Mouse (Mus musculus): Measurements from ENCODE around the gene Hoxb3.

Gene Hoxb3

DNA sequence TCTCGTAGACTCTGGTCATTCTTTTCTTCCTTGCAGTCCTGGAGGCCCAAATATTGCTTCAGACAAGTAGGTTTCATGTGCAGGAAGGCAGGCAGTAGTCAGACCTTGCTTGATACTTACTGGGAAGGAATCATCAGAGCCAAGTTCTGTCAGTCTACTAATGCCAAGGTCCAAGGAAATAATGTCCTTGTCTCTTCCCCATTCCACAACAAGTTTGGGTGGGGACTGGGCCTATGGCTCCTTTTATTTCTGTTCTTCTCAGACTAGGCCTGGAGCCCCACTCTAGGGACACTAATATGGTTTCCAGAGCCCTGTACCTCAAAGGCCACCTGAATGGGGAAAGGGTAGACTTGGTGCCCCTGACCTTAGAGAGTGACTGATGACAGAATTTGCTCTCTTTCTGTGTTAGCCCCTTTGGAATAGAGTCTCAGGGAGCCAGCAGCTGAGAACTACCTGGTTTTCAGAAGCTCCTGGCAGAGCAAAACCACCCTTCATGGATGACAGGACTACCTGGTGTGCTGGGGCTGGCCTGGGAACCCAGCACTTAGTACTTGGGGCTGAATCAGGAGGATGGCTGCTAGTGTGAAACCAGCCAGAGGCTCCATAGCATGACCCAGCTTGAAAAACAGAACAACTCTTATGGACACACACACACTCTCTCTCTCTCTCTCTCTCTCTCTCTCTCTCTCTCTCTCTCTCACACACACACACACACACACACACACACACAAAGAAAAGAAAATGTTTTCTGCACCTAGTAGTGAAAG, 34.5 kb upstream of the Hoxb3 start:
- ATAC-seq (ENCODE audit: insufficient number of reproducible peaks, low FRiP score, low TSS enrichment), result no peak

DNA sequence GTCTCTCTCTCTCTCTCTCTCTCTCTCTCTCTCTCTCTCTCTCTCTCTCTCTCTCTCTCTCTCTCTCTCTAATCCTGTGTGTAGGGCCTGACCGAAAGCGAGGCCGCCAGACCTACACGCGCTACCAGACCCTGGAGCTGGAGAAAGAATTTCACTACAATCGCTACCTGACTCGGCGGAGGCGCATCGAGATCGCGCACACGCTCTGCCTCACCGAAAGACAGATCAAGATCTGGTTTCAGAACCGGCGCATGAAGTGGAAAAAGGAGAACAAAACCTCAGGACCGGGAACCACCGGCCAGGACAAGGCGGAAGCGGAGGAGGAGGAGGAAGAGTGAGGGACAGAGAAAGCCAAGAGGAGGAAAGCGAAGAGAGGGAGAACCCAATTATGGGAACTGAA, 33.8 kb upstream of the Hoxb3 start:
- no peak for ATAC-seq (ENCODE audit: insufficient number of reproducible peaks, low FRiP score, low TSS enrichment)

DNA sequence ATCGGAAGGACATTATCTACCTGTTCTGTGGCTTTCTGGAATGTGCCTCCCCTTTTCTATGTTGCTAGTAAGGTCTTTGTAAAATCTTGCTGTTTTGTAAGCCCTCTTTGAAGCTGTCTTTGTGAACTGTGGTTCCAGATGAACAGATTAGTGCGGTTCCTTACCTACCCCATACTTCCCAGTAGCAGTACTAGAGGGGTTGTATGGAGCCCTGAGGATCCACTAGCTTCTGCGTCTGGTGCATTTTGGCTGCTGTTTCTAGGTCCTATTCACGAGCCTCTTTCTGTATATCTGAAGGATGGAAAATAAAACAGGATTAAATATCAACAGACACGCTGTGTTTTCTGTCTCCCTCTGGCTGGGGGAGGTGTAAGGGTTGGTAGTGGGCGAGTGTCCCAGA, 33.3 kb upstream of the Hoxb3 start:
- no peak for ATAC-seq (ENCODE audit: insufficient number of reproducible peaks, low FRiP score, low TSS enrichment)

DNA sequence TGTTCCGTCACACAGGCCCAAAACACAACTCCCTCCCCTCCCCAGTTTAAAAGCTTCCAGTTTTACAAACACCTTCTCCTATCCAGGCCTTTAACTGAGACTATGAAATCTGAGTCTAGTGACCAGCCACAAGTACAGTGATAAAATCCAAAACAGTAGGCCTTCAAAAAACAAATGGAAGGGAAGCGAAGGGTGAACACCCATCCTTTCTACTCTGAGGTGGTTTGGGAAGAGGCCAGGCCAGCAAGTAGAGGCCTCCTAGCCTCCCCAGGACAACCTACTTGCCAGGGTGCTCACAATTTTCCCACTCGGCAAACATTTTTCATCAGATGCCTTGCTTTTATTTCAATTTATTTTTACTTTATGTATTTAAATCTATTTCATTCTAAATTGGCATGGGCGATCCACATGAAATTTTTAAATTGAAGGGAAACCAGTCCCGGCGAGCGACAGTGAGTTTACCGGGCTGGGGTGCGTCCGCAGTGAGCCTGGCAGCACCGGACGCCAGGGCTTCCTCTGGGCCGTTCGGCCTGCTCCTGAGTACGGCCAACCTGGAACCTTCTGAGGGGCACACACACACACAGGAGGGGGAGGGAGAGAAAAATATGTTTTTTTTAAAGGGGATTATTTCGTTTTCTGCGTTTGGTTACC, 32.3 kb upstream of the Hoxb3 start:
- no peak for ATAC-seq (ENCODE audit: insufficient number of reproducible peaks, low FRiP score, low TSS enrichment)

DNA sequence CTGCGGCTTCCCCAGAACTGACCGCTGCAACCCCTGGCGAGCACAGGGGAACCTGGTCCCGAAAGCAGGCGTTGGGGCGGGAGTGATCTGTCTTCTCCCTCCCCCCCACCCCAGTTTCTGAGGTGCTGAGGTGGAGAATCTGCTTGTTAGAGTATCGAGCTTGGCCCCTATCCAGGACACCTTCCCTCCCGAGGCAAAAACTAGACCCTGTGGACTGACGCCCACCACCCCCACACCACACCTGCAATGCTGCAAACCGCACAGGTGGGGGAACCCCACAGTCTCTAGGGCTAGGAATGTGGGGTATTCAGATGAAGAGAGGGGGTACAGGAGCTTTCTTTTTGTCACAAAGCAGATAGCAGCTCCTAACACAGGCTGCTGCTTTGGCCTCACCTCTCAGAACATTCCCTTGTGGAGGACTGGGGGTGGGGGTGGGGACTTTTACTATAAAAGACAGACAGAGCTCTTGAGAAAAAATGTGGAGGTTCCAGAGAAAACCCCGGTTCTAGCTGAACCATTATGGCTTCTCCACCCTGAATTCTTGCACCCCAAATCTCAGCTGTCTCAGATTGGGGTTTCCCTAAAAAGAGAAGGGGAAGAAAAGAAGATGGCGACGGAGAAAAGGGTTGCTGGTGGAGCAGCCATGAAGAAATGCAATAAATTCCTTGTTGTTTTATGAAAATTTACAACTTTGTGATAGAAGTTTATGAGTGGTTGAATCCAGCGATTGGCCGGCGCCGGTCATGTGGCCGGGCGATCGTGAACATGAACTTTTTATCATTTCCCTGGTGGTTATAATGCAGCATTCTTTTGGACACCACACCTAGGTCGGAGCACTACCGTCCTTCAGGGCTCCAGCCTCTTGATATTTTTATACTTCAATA, 31.2 kb upstream of the Hoxb3 start, which contains the start of gene Hoxb6:
TSS of gene Hoxb6 (plus strand) at position 796 of the 884 bp plus-strand sequence.
- ATAC-seq (ENCODE audit: insufficient number of reproducible peaks, low FRiP score, low TSS enrichment), result no peak

DNA sequence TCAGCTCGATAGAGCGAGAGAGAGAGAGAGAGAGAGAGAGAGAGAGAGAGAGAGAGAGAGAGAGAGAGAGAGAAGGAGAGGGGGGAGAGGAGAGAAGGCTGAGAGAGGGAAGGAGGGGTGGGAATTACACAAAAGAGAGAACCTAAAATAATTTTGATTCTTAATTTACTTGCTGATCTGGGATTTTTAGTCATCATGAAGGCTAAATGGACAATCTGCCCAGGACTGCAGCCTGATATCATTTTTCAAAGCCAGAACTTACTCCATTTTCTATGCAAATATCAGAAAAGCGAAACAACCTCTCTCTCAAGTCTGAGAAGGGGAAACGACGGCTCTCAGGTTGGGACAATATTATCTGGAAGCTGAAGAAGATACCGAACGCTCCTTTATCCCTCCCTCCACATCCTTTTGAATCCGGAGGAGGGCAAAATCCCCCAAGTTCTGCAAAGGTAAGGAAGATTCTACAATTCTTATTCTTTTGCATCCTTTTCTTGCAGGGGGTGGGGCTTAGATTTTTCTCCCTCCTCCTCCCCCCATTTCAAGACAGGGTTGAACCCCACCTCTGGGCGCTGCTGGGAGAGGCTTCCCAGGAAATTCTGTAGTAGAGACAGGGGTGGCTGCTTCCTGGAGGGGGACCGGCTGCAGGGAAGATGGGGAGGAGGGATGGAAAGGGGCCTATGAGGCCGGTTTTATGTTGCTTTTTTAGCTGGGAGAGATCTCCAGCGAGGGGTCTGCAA, 30.4 kb upstream of the Hoxb3 start:
- ATAC-seq (ENCODE audit: insufficient number of reproducible peaks, low FRiP score, low TSS enrichment), result no peak

DNA sequence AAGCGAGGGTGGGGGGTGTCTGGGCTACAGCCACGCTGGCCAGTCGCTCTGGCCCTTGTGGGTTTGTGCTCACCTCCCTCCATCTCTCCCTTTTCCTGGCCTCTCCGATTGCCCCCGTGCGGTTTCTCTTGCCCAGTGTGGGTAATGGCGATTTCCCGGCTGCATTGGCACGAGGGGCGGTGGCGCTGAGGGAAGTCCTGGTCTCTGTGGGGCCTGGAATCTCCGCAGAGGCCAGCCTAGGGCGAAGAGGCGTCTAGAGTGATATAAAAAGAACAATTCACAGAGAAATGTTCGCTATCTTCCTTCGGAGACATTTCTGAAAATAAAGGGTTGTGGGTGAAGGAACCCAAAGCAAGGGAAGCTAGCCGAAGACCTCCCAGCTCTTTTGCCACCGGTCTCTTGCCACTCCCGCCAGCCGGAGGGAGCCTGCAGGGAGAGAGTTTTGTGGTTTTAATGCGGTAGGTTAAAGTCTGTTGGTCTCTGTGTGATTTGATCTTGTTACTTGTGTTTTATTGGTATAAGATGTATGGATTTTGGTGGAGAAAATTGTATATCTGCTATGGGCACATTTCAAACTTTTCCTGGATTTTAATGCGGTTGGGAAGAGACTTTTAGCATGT, 29.7 kb upstream of the Hoxb3 start:
- ATAC-seq (ENCODE audit: insufficient number of reproducible peaks, low FRiP score, low TSS enrichment), result no peak

DNA sequence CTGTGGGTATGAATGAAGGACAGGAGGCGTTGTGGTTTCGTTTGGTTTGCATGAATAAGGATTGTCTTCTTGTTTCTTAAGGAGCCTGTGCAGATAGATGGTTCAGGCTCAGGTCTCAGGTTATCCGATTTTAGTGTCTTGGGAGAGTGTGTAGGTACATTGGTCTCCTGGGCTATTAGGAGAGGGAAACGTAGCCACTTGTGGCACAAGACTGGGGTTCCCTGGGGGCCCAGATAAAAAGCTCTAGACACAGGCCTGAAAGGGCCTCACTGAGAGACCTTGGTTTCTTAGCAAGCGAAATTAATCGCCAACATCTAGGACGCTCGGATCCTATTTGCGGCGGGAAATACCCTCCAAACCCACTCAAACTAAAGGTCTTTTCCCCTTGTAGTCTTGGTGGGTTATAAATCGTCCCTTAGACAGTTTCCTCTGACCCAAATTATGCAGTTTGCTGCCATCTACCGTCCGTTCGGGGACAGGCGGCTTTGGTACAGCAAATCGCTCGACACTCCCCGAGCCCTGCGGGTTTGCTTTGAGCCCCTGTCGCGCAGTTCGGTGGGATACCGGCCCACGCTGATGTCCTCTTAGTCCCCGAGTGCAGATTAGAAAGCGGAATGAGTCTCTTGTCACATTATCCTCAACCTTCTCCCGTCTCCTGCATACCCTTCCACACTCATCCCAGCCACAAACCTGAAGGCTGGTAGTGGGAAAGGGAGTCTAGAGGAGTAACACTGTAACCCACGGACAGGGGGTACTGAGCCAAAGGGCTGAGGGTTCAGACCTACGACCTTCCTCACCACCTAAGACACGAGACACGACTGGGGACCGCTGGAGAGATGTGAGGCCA, 28.7 kb upstream of the Hoxb3 start:
- ATAC-seq (ENCODE audit: insufficient number of reproducible peaks, low FRiP score, low TSS enrichment), result no peak

DNA sequence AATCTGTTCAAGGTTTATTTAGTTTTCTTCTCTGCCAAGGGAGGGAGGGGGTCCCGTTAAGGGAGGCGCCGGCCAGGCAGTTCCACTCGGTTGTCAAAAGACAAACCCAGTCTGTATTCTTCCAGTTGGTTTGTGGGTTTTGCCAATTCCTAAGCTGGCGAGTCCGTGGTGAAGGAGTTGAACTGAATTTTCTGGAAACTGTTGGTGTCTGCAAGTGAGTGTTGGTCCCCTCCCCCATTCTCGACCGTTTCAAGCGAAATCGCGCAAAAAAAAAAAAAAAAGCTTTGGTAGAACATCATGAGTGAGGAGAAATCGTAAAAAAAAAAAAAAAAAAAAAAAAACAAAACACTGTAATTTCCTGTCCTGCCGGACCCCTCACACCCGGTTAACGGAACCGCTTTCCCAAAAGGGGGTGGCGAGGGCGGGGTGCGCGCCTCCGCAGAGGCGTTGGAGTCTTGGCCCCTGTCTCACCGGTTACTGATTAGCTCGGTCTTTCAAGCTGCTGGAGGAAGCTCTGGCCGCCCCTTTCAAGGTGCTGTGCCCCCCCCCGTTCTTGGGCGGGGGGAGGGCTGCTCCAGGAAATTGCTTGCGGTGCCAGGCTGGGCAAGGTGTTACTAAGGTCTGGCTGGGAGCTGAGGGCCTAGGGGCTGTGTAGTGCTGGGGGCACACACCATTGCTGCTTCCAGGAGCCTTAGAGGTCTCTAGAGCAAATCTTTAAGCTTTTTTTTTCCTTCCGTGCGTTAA, 27.9 kb upstream of the Hoxb3 start:
- no peak for ATAC-seq (ENCODE audit: insufficient number of reproducible peaks, low FRiP score, low TSS enrichment)

DNA sequence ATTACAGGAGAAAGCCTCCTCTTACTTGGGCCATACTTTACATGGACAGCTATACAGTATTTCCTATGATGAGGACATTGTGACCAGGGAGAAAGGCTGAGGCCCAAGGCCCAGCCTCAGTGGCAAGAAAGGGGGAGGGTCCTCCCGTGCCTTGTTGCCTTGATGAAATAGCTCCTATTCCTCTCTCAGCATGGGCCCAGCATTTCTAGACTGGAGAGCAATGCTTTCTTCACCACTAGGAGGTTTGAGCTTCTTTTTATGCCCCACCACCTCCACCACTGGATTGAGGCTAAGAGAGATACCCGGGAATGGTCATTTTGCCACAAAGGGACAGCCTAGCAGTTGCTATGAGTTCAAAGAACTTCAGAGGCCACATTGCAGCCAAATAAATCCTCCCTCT, 26.1 kb upstream of the Hoxb3 start:
- no peak for ATAC-seq (ENCODE audit: insufficient number of reproducible peaks, low FRiP score, low TSS enrichment)

DNA sequence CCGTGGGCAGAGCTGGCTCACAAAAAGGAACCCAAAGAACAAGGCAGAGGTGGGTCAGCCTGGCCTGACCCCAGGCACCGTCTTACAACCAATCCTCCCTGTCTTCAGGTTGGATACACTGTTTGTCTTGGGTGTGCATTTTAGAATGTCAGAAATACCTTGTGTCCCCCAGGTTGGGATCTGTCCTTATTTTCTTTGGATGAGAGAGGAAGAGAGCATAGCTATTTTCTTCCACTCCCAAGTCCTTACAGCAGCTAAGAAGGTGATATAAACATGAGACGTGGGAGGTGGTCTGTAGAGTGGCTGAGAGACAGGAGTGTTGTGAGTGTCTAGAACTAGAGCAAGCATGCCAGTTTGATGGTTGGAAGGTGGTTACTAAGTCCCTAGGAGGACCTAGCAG, 25.7 kb upstream of the Hoxb3 start:
- no peak for ATAC-seq (ENCODE audit: insufficient number of reproducible peaks, low FRiP score, low TSS enrichment)

DNA sequence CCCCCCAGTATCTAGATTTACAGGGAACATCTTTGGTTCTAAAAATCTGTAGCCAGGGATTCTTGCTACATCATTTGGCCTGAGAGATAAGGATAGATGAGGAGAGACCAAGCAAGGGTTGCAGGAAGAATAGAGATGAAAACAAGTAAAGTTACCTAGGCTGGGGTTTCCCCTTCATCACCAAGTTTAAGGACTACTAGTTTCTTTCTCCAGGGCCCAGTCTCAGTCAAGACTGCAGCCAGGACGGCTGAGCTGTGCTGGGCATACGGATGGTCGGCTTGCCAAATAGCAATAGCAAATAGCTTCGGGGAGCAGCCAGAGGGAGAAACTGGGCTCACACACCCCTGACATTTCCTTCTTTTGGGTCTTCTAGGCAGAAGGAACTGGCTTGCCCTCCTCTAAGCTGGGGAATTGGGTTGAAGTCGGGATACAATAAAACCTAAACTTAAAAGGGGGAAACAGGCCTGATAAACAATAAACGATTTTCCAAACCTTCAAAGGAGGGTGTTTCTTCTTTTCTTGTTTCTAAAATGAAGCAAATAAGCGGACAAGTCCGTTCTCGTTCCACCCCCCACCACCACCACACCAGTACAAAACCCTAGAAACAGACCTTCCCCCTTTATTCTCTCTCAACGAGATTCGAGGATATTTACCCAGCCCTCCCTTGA, 25.0 kb upstream of the Hoxb3 start:
- ATAC-seq (ENCODE audit: insufficient number of reproducible peaks, low FRiP score, low TSS enrichment), result no peak

DNA sequence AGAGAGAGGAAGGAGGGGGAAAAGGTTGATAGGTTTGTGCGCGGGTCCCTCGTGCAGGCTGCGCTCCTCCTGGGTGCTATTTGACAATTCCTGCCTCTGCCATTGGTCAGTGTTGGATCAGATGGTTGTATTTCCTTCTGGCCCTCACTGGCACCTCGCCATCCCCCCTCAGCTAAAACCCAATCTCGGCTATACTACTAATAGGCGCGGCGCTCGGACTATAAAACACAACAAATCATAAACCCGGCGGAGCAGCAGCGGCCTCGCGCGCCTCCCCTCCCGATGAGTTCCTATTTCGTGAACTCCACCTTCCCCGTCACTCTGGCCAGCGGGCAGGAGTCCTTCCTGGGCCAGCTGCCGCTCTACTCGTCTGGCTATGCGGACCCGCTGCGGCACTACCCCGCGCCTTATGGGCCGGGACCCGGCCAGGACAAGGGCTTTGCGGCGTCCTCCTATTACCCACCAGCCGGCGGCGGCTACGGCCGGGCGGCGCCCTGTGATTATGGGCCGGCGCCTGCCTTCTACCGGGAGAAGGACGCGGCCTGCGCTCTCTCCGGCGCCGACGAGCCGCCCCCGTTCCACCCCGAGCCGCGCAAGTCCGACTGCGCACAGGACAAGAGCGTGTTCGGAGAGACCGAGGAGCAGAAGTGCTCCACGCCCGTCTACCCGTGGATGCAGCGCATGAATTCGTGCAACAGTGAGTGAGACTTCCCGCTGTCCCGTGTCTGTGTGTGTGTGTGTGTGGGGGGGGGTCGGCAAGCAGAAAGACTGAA, 24.0 kb upstream of the Hoxb3 start:
- no peak for ATAC-seq (ENCODE audit: insufficient number of reproducible peaks, low FRiP score, low TSS enrichment)

DNA sequence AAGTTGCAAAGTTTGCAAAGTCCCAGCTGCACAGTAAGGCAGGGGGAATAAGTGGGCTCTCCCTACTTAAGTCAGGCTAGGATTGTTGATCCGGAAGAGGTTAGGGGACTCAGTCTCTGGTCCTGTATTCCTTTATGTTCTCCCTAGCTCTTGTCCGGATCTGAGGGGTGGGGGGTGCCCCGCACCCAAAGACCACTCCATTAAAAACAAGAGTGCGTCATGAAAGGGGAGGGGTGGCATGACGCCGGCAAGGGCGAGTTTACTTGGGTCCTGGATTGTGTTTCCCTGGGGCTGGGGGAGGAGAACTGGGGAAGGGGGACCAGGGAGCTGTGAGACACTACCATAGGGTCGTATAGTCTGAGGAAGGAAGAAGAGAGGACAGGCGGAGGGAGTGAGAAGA, 23.3 kb upstream of the Hoxb3 start:
- no peak for ATAC-seq (ENCODE audit: insufficient number of reproducible peaks, low FRiP score, low TSS enrichment)

DNA sequence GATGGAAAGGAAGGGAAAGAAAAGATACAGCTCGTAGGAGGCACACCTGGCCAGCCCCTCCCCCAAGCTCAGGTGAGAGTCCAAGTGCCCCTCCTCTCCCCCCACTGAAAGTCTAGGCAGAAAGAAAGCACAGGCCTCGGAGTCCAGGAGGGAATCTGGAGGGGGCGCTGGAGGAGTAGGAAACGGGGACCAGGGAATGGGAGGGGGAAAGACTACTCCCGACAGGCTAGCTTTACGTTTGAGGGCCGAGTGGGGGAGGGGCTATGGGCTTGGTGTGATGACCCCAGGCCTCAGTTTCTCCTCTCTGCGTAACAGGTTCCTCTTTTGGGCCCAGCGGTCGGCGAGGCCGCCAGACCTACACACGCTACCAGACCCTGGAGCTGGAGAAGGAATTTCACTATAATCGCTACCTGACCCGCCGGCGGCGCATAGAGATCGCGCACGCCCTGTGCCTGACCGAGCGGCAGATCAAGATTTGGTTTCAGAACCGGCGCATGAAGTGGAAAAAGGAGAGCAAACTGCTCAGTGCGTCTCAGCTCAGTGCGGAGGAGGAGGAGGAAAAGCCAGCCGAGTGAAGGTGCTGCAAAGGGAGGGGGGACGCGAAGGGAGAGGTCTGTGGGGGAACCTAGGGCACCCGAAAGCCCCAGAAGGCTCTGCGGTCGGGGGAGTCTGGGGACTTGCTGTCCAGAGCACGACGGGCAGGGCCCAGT, 22.6 kb upstream of the Hoxb3 start:
- no peak for ATAC-seq (ENCODE audit: insufficient number of reproducible peaks, low FRiP score, low TSS enrichment)

DNA sequence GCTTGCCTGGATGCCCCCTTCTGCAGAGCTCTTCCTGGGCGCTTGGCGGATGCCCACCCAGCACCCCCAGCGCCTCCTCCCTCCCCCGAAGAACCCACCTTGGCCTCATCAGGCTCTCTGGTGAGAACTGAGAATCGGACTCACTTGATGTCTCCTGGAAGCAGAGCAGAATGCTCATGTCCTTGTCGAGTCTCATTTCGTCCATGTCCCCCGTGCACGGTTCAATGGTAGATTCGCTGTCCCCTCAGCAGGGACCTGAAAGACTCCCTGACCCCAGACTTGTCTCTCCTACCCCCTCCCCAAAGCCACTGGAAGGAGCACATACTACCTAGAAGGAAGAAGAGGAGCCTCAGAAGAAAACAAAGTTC, 22.1 kb upstream of the Hoxb3 start:
- no peak for ATAC-seq (ENCODE audit: insufficient number of reproducible peaks, low FRiP score, low TSS enrichment)

DNA sequence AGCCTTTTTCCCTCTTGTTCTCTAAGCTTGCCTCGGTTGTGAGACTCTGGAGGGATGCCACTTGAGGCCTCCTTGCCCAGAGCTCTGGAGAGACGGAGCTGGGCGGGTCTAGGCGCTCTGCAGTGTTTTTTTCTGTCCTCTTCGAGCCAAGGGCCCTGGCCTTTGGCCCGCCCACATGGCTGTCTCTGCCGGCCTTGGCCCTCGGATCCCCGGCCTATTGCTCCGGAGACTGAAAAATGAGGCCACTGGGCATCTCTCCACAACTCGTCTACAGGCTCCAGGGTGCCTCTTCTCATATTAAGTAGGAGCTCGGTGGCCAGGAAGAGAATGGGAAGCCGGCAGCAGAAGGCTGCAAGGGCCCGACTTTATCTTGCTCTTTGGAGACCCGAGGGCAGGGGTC, 21.3 kb upstream of the Hoxb3 start:
- ATAC-seq (ENCODE audit: insufficient number of reproducible peaks, low FRiP score, low TSS enrichment), result no peak

Measured in cerebellum, adult (tissue).